ENCODE assay signal across 8 mouse cellular contexts in genomic region chr7:99356244-99356930, GRCm38 (mm10). TPM values are rescaled to one million over a fixed set of nuclear protein-coding genes. Genes with fewer than 3 reads are reported as not detected.
DNase-seq lines count a peak whose midpoint lies in the region; ATAC-seq lines count a peak whose summit lies in the region.

No protein-coding gene starts in this region.

- WGBS in midbrain, embryonic 11.5 days: 36% methylated on average over 9 of the region's 9 CpGs

- H3K4me3 ChIP-seq in midbrain, embryonic 11.5 days (ENCODE audit: low read depth, low read length): no peak overlapping the region

- H3K4me2 ChIP-seq in midbrain, embryonic 11.5 days: peak overlapping the region; percentile 33; the same call in 1 of the 2 replicates

- intact Hi-C loops in left cerebral cortex, postnatal 4 days (cut with DNase I): loop anchor here (5.0 kb wide), 1 partner anchor 89 kb away; the partner anchor contains the start of gene Map6

- H3K36me3 ChIP-seq in midbrain, embryonic 11.5 days (ENCODE audit: control insufficient read depth, insufficient read depth, low read length): no peaks in the 10 kb centered on the region

- ATAC-seq in midbrain, embryonic 11.5 days (ENCODE audit: low FRiP score): no peak
- ATAC-seq in megakaryocyte, adult 5-6 weeks (ENCODE audit: poor library complexity, severe bottlenecking): no peak
- ATAC-seq in megakaryocyte progenitor cell, adult 5-6 weeks (replicated peaks; ENCODE audit: poor library complexity): no peak

- no peaks in the 10 kb centered on the region for H3K27me3 ChIP-seq in midbrain, embryonic 11.5 days (ENCODE audit: control insufficient read depth, insufficient read depth, low read length)

- H3K9ac ChIP-seq in midbrain, embryonic 11.5 days (ENCODE audit: low read length): peak overlapping the region; percentile 46

- peak; percentile 88 for DNase-seq in NIH3T3 (ENCODE audit: low read depth)
- DNase-seq in embryo, embryonic 10.5 days (ENCODE audit: low spot score): peak; percentile 48
- DNase-seq in heart, adult 9 months (ENCODE audit: low spot score in 2 of 2): peak; percentile 80
- peak; percentile 18 to 41 for DNase-seq in kidney, postnatal 25 days
- peak; percentile 90 for DNase-seq in midbrain, embryonic 11.5 days (ENCODE audit: low spot score, missing footprints)
- DNase-seq in left cerebral cortex, postnatal 4 days: no peak

- H3K9me3 ChIP-seq in midbrain, embryonic 11.5 days (ENCODE audit: control insufficient read depth, low read length): no peaks in the 10 kb centered on the region

- peaks cover 60% of the 10 kb centered on the region for H3K4me1 ChIP-seq in midbrain, embryonic 11.5 days (ENCODE audit: control insufficient read depth, insufficient read depth, low read length)

- H3K27ac ChIP-seq in midbrain, embryonic 11.5 days (ENCODE audit: low read depth, low read length): peak overlapping the region; percentile 89

RNA-seq across cellular contexts. Expression of gene Serpinh1, which starts 3.3 kb away (rescaled TPM):
- 202 and 210 TPM in 2 replicates for polyA plus RNA-seq in midbrain, embryonic 11.5 days (2014; fragmentation: Nextera tagmentation; extraction: Ambion mirVana)
- total RNA-seq in megakaryocyte, adult 5-6 weeks (2015): 0.23 and 0.76 TPM in 2 replicates
- 0.37 and 0.73 TPM in 2 replicates for total RNA-seq in megakaryocyte, adult 5-6 weeks (2017)
- total RNA-seq in megakaryocyte progenitor cell, adult 5-6 weeks (2015): 0.05 TPM in 1 of 2 replicates, not detected in the other
- total RNA-seq in megakaryocyte progenitor cell, adult 5-6 weeks (2017): not detected in 2 replicates
- total RNA-seq in left cerebral cortex, postnatal 4 days (2021): 10 to 100 TPM; 63.7 to 65.6 TPM

RNA-seq across cellular contexts. Expression of gene Gdpd5, which starts 24.8 kb away (rescaled TPM):
- 16.2 and 16.7 TPM in 2 replicates for polyA plus RNA-seq in midbrain, embryonic 11.5 days (2014; fragmentation: Nextera tagmentation; extraction: Ambion mirVana)
- total RNA-seq in megakaryocyte, adult 5-6 weeks (2015): 0.96 and 3.5 TPM in 2 replicates
- total RNA-seq in megakaryocyte, adult 5-6 weeks (2017): 0.70 and 1.0 TPM in 2 replicates
- total RNA-seq in megakaryocyte progenitor cell, adult 5-6 weeks (2015): 0.10 TPM in 1 of 2 replicates, not detected in the other
- 0.08 TPM in 1 of 2 replicates, not detected in the other for total RNA-seq in megakaryocyte progenitor cell, adult 5-6 weeks (2017)
- 10 to 100 TPM; 54.4 to 63.0 TPM for total RNA-seq in left cerebral cortex, postnatal 4 days (2021)

Comparison
In these comparisons a context has a peak if more than half of its experiments do, and no peak if none do; other contexts are left out.
1. RNA of gene Serpinh1, which starts 3.3 kb away (total RNA-seq): 63.7 to 65.6 TPM in left cerebral cortex, postnatal 4 days; 0.23 to 0.76 TPM in megakaryocyte, adult 5-6 weeks and 0.05 TPM in megakaryocyte progenitor cell, adult 5-6 weeks; every median in the first group is over 10 times any median in the second.
2. RNA of gene Gdpd5, which starts 24.8 kb away (total RNA-seq): 54.4 to 63.0 TPM in left cerebral cortex, postnatal 4 days; 0.70 to 3.5 TPM in megakaryocyte, adult 5-6 weeks and 0.08 to 0.10 TPM in megakaryocyte progenitor cell, adult 5-6 weeks; every median in the first group is over 10 times any median in the second.